Mouse (Mus musculus) layer of hippocampus, adult 11-12 months (tissue): ENCODE measurements around the gene Hspa4l.
"Not testable (repeated sequence)": the region's sequence is repeated elsewhere in the genome, so short reads cannot be mapped to it uniquely, and the experiment has no call there.

ENCODE experiments used
- DNase-seq: peaks from one replicate; pipeline ENCODE4 v3.0.0; 2022; ENCODE audit warnings: low spot score

Gene Hspa4l

GRCm38 (mm10) chr3:40813275-40813674 lies 69.0 kb downstream of the Hspa4l start:
- no peak for DNase-seq

GRCm38 (mm10) chr3:40845521-40845920 lies 101.2 kb downstream of the Hspa4l start:
- DNase-seq, result not testable (repeated sequence)
